Mouse (Mus musculus) midbrain, embryonic 14.5 days (tissue): Measurements from ENCODE around the gene Dnhd1. TPM values are rescaled to one million over a fixed set of nuclear protein-coding genes. Genes with fewer than 3 reads are reported as not detected.
A peak's percentile ranks its signal among the peaks of the same experiment; 100 is the strongest.
"Not testable (repeated sequence)": the region's sequence is repeated elsewhere in the genome, so short reads cannot be mapped to it uniquely, and the experiment has no call there.

ENCODE experiments used
- ATAC-seq: fragments of 200-750 bp; cut with Nextera tagmentation; 2 replicates; pipeline ENCODE4 v1.8.0; 2017; ENCODE audit warnings: moderate number of reproducible peaks, moderate library complexity; ENCODE audit not compliant: low FRiP score, low TSS enrichment
- DNase-seq: peaks from one replicate; pipeline ENCODE4 v3.0.0-alpha.2; 2015
- H3K27ac ChIP-seq: fragments of 300-500 bp; sonication (generic); replicated peaks from 2 replicates; pipeline ENCODE4 v1.5.1; 2014; ENCODE audit warnings: mild to moderate bottlenecking, low read depth, low read length, moderate library complexity
- H3K27me3 ChIP-seq: fragments of 300-500 bp; sonication (generic); 2 replicates; pipeline ENCODE4 v1.6.1; 2014; ENCODE audit warnings: low read length, control low read depth, mixed read lengths; ENCODE audit not compliant: control insufficient read depth, insufficient read depth
- H3K36me3 ChIP-seq: fragments of 300-500 bp; sonication (generic); 2 replicates; pipeline ENCODE4 v1.6.1; 2014; ENCODE audit warnings: low read length, control low read depth; ENCODE audit not compliant: control insufficient read depth, insufficient read depth
- H3K4me1 ChIP-seq: fragments of 300-500 bp; sonication (generic); 2 replicates; pipeline ENCODE4 v1.6.1; 2014; ENCODE audit warnings: mild to moderate bottlenecking, antibody characterized with exemption, low read length, control low read depth; ENCODE audit not compliant: control insufficient read depth, insufficient read depth
- H3K4me2 ChIP-seq: fragments of 300-500 bp; sonication (generic); 2 replicates; pipeline ENCODE4 v1.6.1; 2014; ENCODE audit warnings: mild to moderate bottlenecking, low read length, moderate library complexity
- H3K4me3 ChIP-seq: fragments of 300-500 bp; sonication (generic); replicated peaks from 2 replicates; pipeline ENCODE4 v1.5.1; 2014; ENCODE audit warnings: low read depth, low read length
- H3K9ac ChIP-seq: fragments of 300-500 bp; sonication (generic); replicated peaks from 2 replicates; pipeline ENCODE4 v1.6.1; 2014; ENCODE audit warnings: mild to moderate bottlenecking, low read length, moderate library complexity
- H3K9me3 ChIP-seq: fragments of 300-500 bp; sonication (generic); 2 replicates; pipeline ENCODE4 v1.6.1; 2016; ENCODE audit warnings: low read length, control low read depth, mixed read lengths; ENCODE audit not compliant: control insufficient read depth
- WGBS: fragments of 180-500 bp; shearing (Covaris S2); extraction: QIAGEN DNeasy Blood & Tissue Kit; methylation state at CpG from one replicate; pipeline ENCODE4 v1.1.7; 2014; 5-methylcytosine and 5-hydroxymethylcytosine counted together
- polyA plus RNA-seq: library from polyadenylated mRNA; unstranded; fragments of >200 nt; fragmentation: Nextera tagmentation; extraction: Ambion mirVana; gene quantifications from 2 replicates; pipeline ENCODE4 v1.2.1, GENCODE M21; 2014

Dnhd1 gene
- polyA plus RNA-seq, 1 experiment from 2014 or later, result 1.7 TPM

DNA sequence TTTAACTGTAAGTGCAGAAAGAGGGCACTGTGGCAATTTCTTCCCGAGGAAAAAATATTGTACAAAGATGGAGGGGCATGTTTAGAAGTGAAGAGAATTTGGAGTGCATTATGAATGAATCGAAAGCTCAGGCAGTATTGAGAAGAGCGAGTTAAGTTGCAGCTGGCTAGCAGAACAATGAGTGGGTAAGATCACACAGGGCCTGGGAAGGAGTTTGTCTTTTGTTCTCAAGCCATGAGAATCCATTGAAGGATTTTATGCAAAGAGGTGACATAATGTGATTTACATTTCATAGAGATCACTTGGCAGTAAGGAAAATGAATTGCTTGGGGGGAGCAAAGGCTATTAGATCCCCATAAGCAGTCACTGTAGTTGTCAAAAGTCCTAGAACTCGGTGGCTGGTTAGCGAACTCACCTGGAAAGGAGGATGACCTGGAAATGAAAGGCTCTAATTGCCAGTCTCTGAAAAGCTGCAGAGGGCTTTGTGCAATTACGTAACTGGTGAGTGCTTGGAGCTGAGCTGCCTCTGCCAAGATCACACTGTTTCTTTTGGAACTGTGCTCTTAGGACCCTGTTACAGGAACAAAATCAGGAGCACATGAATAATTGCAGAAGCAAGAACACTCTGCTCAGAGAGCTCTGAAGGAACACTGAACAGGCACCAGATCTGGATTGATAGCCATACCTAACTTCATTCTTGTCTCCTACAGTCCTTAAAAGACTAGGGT lies 78.2 kb downstream of the Dnhd1 start:
- Histone ChIP-seq H3K27me3 (no peaks in the 10 kb centered on the region), H3K4me1 (no peaks in the 10 kb centered on the region), H3K4me2 (no peak overlapping the region), H3K36me3 (peaks cover 31% of the 10 kb centered on the region), H3K9ac (no peak overlapping the region), H3K9me3 (no peaks in the 10 kb centered on the region), H3K4me3 (no peak overlapping the region), H3K27ac (0 out of 2 replicates have a peak overlapping the region, but pooled peaks have one; percentile 14)
- ATAC-seq (no peak; the same call in 1 of the 2 replicates), DNase-seq (peak; percentile 32)
- WGBS, result 24% methylated on average over 6 of the region's 6 CpGs

DNA sequence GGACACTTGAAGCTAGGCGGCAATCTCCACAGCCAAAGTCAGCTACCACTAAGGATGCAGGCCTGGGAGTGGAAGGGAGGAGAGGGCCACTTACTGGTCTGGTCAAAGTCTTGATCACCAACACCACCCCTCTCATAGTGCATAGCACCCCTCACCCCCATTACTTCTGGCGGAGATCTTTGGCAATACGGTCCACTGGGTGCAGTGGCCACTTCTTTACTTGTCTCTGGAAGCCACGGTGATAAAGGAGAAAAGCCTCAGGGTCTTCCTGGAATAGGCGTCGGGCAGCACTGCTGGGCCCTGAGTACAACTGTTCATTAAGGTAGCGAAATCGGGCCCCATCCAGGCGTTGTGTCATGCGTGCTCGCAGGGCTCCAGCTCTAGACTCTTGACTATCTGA lies 83.2 kb downstream of the Dnhd1 start:
- Histone ChIP-seq H3K36me3 (peaks cover 32% of the 10 kb centered on the region), H3K4me2 (no peak overlapping the region), H3K9ac (no peak overlapping the region), H3K4me3 (no peak overlapping the region), H3K27me3 (no peaks in the 10 kb centered on the region), H3K9me3 (no peaks in the 10 kb centered on the region), H3K4me1 (peaks cover 14% of the 10 kb centered on the region; the same call in 1 of the 2 replicates), H3K27ac (no peak overlapping the region)
- 95% methylated on average over 11 of the region's 11 CpGs for WGBS
- DNase-seq (no peak), ATAC-seq (no peak)

DNA sequence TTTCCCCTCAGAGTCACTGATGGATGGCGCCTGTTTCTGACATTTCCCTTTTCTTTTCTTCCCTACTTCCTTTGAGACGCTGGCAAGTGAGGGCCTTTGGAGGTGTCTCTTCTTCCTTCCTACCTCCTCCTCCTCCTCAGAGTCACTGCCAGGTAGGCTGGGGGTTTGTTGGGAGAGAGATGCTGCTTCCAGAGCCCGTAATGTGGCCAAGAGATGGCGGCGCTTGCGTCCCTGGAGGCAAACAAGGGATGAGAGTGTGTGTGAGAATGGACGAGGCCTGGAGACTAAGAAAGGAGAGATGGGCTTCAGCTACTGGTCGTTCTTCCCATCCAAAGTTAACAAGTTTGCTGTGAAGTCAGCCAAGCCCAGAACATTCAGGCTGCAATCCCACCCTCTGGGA lies 84.2 kb downstream of the Dnhd1 start:
- no peak overlapping the region for H3K4me3 ChIP-seq
- no peaks in the 10 kb centered on the region for H3K27me3 ChIP-seq
- no peak overlapping the region for H3K4me2 ChIP-seq
- ATAC-seq, result no peak
- H3K27ac ChIP-seq, result no peak overlapping the region
- no peaks in the 10 kb centered on the region for H3K9me3 ChIP-seq
- H3K36me3 ChIP-seq, result peaks cover 33% of the 10 kb centered on the region
- no peak overlapping the region for H3K9ac ChIP-seq
- no peak for DNase-seq
- H3K4me1 ChIP-seq, result peaks cover 14% of the 10 kb centered on the region; the same call in 1 of the 2 replicates
- WGBS, result 89% methylated on average over 8 of the region's 8 CpGs

DNA sequence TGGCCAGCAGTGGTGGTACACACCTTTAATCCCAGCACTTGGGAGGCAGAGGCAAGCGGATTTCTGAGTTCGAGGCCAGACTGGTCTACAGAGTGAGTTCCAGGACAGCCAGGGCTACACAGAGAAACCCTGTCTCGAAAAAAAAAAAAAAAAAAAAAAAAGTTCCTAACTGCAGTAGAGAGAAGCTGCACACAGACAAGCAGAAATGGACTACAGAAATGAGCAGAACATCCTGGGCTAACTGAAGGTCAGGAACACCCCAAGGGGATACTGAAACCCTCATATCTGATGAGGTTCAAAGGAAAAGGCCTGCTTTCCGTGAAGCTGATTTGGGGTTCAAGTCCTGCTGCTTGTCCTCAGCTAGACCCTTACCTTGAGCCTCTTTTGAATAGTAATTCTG lies 84.8 kb downstream of the Dnhd1 start:
- H3K27ac ChIP-seq, H3K9me3 ChIP-seq, ATAC-seq, DNase-seq, H3K27me3 ChIP-seq: not testable (repeated sequence)
- peak overlapping the region; percentile 90 for H3K9ac ChIP-seq
- H3K36me3 ChIP-seq, result peaks cover 39% of the 10 kb centered on the region
- H3K4me2 ChIP-seq, result peak overlapping the region; percentile 94
- peak overlapping the region; percentile 75 for H3K4me3 ChIP-seq
- WGBS, result 53% methylated on average over 4 of the region's 4 CpGs
- peaks cover 14% of the 10 kb centered on the region; the same call in 1 of the 2 replicates for H3K4me1 ChIP-seq

DNA sequence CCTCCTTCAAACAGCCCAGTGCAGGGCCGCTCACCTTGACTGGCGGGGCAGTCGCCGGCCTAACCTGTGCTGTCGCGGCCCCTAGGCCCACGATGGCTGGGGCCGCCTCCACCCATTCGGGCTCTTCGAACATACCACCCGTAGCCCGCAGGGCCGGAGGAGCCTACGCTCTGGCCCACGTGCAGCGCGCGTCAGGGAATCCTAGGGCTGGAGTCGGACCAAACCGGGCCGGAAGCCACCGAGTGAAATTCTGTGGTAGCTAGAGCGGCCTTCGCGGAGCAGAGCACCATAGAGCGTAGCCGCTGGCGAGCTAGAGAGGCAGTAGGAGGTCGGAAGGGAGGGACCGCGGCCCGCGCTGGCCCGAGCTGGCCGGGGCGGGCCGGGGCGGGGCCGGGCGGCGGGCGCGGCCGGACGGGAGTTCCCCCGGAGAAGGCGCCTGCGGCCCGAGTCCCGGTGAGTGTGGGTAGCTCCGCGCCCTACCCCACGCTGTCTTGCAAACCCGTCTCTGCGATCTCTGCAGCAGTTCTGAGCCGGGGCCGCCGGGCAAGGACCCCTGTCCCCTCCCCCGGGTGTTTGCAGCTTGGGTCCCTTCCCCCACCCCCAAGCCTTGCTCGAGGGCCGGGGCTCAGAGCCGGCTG lies 85.8 kb downstream of the Dnhd1 start, which contains the start of gene Ilk:
Ilk (plus strand) TSS at position 329 of the 638 bp plus-strand sequence.
- Histone ChIP-seq H3K27me3 (no peaks in the 10 kb centered on the region), H3K9ac (peak within 1 kb of the TSS; percentile 90), H3K4me3 (peak within 1 kb of the TSS; percentile 75), H3K4me1 (peaks cover 14% of the 10 kb centered on the region; the same call in 1 of the 2 replicates), H3K4me2 (peak within 1 kb of the TSS; percentile 94), H3K9me3 (no peaks in the 10 kb centered on the region), H3K27ac (peak within 1 kb of the TSS; percentile 72), H3K36me3 (peaks cover 48% of the 10 kb centered on the region)
- DNase-seq (peak; percentile 93), ATAC-seq (peak; percentile 95)
- under 1% methylated on average over 58 of the region's 62 CpGs for WGBS

DNA sequence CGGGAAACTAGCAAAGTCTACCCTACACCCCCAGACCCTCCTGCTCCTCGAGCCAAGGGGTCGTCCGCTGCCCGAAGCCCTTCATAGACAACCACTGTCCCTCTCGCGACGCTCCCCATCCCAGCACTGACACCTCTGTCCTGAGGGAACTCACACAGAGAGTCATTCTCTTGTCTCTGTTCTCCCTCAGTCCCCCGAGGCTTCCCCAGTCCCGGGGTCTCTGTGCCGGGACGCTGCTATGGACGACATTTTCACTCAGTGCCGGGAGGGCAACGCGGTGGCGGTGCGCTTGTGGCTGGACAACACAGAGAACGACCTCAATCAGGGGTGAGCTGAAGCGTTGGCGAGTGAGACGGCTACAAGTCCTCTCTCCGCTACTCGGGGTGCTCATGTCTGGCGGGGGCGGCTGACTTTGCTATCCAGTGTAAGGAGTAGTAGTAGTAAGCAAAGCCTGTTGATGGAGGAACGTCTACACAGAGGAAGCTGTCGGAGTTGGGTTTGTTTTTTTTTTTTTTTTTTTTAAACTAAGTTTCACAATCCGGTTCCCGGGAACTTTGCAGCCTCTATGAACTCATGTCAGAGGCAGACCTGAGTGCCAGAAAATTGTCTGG lies 86.4 kb downstream of the Dnhd1 start, which contains the start of gene Rrp8:
Rrp8 (minus strand) TSS at position 475 of the 611 bp plus-strand sequence.
- Histone ChIP-seq H3K36me3 (peaks cover 49% of the 10 kb centered on the region), H3K27ac (peak within 1 kb of the TSS; percentile 72), H3K27me3 (no peaks in the 10 kb centered on the region), H3K4me1 (peaks cover 14% of the 10 kb centered on the region; the same call in 1 of the 2 replicates), H3K9me3 (no peaks in the 10 kb centered on the region), H3K4me2 (peak within 1 kb of the TSS; percentile 94), H3K4me3 (peak within 1 kb of the TSS; percentile 75), H3K9ac (peak within 1 kb of the TSS; percentile 90)
- ATAC-seq (no peak; the same call in none of the 2 replicates), DNase-seq (peak; percentile 44)
- under 1% methylated on average over 30 of the region's 30 CpGs for WGBS

DNA sequence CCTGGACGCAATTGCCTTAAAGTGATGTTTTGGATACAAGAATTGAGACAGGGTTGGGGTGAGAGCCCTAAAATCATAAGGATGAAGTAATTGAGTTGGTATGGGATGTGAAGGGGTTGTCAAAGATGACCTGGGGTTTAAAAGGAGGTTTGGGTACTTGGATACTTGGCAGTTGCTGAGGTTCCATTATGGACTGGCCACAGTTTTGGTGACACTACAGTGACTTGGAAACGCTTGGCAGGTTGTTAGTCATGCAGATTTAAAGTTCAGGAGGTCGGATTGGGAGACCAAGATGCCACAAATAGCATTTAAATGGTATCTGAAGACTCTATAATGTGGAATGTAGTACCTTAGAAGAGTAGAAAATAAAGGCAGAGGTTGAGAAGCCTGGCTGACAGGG lies 87.0 kb downstream of the Dnhd1 start:
- peak overlapping the region; percentile 75 for H3K4me3 ChIP-seq
- peaks cover 14% of the 10 kb centered on the region; the same call in 1 of the 2 replicates for H3K4me1 ChIP-seq
- ATAC-seq (no peak), DNase-seq (no peak)
- H3K9ac ChIP-seq, result peak overlapping the region; percentile 90; the same call in 1 of the 2 replicates
- WGBS, result 28% methylated on average over 3 of the region's 3 CpGs
- H3K36me3 ChIP-seq, result peaks cover 49% of the 10 kb centered on the region
- H3K27ac ChIP-seq, result no peak overlapping the region
- H3K27me3 ChIP-seq, result no peaks in the 10 kb centered on the region
- H3K4me2 ChIP-seq, result peak overlapping the region; percentile 94
- H3K9me3 ChIP-seq, result no peaks in the 10 kb centered on the region

DNA sequence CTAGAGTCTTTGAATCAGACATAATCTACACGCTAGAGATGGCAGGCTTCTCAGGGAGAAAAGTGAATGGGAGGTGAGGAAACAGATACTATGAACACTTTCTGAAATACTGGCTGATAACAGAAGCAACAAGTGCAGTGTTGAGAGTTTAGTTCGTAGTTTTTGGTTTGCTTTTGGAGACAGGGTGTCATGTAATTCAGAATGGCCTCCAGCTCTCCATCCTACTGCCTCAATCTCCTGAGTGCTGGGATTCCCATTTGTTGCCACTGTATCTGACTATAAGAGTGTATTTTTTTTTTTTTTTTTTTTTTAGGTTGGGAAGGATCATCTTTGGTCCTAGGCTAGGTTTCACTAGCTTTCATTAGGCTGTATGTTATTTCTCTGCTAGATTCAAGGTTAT lies 87.7 kb downstream of the Dnhd1 start:
- DNase-seq, result no peak
- Histone ChIP-seq H3K4me3 (0 out of 2 replicates have a peak overlapping the region, but pooled peaks have one; percentile 75), H3K36me3 (peaks cover 47% of the 10 kb centered on the region), H3K9me3 (no peaks in the 10 kb centered on the region), H3K27ac (no peak overlapping the region), H3K9ac (no peak overlapping the region), H3K4me2 (peak overlapping the region; percentile 94), H3K4me1 (peaks cover 17% of the 10 kb centered on the region; the same call in 1 of the 2 replicates), H3K27me3 (no peaks in the 10 kb centered on the region)
- ATAC-seq, result no peak
- WGBS, result 93% methylated on average over 2 of the region's 2 CpGs
